Mouse (Mus musculus) cerebellum, postnatal 10 days (tissue): ENCODE measurements around the gene Klrg2.

Experiments used
- DNase-seq, 2 experiments: peaks; one replicate each; pipeline ENCODE4 v3.0.0; 2021; ENCODE audit warnings: mixed read lengths in 2 of 2

The Klrg2 gene

GRCm38 (mm10) chr6:38627486-38627885, 9.6 kb downstream of the Klrg2 start:
- no peak for DNase-seq

GRCm38 (mm10) chr6:38627081-38627480, 10.0 kb downstream of the Klrg2 start:
- DNase-seq: no peak

GRCm38 (mm10) chr6:38626086-38626485, 11.0 kb downstream of the Klrg2 start:
- DNase-seq: no peak

- DNase-seq: peak in 1 of 2 experiments; percentile 31
Observed at GRCm38 (mm10) chr6:38624439-38624838, 12.6 kb downstream of the Klrg2 start.

DNA sequence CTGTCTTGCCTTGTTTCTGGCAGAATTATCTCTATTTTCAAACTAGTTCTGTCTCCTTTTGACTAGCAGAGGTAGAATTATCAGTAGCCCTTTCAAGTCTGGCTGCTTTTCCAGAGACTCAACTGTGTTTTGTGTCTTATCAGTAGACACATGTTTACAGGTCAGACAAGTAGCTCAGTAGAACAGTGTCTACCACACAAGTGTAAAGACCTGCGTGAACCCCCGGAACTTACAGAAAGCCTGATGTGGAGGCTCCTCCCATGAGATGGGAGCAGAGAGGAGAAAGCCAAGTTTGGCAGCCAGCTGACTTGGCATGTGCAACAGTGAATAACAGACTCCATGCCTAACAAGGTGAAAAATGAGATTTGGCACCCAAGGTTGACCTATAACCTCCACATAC, 13.6 kb downstream of the Klrg2 start:
- DNase-seq: no peak

- DNase-seq: no peak
Observed at GRCm38 (mm10) chr6:38622406-38622805, 14.6 kb downstream of the Klrg2 start.

DNA sequence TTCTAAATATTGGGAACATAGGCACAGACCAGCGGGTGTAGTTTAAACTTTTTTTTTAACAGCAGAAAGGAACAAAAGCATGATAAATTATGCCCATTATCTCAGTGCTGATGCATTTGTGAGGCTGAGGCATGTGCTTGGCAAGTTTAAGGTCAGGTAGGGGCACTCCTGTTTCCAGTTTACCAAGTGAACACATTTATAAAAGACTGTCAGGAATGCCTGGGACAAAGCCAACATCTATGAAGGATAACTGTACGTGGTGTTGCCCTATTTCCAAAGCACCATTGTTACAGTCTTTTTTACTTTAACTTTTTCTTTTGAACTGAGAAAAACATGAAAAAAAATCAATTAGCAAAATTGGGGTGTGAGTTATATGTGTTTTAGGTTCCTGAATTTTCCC, 27.1 kb downstream of the Klrg2 start:
- no peak for DNase-seq

GRCm38 (mm10) chr6:38597481-38597880, 39.6 kb downstream of the Klrg2 start:
- no peak for DNase-seq

DNA sequence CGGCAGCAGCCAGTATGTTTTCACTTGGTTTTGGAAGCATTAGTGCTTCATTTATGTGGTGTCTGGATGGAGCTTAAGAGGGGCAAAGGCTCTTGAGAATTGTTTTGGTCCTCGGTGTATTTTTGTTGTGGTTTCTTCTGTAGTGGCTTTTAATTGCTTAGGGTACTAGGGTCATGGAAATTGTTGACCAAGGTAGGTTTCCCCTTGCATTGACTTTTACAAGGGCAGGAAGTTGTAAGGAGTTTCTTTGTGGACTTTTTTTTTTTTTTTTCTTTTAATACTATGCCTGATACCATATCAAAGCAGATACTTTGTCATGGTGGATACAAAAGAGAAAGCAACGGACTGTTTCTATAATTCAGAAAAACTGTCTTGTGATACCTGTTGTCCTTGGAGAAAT, 55.3 kb downstream of the Klrg2 start:
- DNase-seq: no peak

DNA sequence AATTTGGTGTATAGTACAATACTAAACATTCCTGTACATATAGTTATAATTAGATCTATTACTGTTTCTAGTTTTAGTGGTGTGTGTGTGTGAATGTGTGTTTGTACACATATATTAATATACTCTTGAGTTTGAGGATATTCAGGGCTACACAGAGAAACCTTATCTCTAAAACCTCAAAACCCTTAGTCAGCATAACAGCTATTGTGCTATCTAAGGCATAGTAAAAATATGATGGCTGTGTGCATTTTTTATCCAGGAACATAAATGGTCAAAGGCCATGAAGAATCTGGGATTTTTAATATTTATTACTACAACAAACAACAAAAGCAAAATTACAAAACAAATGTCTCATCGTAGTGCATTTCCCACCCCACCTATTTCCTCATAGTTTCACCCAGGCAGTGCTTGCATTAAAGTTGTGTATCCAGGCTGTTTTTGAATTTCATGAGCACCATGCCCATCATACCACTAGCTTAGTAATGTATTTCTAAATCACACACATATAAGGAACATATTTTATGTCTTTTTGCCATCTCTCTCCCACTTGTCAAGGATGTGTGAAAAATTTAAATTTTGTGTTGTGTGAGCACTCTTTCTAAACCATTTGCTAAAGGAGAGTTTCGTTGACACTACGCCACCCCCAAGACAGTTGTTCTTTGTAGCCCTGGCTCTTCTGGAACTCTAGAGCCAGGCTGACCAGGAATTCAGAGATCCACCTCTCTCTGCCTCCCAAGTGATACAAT, 56.8 kb downstream of the Klrg2 start:
- no peak for DNase-seq

DNA sequence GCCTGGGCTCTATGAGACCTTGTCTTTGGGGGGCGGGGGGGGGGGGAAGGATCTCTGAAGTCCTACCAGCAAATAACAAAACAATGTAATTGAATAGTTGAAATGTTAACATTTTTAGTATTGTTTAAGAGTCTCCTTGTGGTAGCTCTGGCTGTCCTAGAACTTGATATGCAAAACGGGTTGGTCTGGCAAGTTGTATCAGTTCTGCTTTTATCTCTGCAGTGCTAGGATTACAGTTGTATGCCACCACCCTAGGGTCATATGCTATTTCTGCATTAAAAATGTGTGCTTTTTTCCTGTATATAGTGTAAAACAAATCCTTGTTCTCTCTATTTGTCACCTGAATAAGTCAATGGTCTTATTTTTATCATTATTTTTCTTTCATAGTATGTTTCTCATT, 60.9 kb downstream of the Klrg2 start:
- DNase-seq: no peak
